Mouse (Mus musculus): Measurements from ENCODE around the gene Pik3r3. TPM values are rescaled to one million over a fixed set of nuclear protein-coding genes. Genes with fewer than 3 reads are reported as not detected.

The Pik3r3 gene
- polyA plus RNA-seq, 1 experiment from 2014 or later: 103 TPM

- Histone ChIP-seq H3K4me3 (ENCODE audit: low read depth, low read length) (no peak overlapping the region), H3K9ac (ENCODE audit: low read depth, low read length) (no peak overlapping the region), H3K27me3 (ENCODE audit: control insufficient read depth, insufficient read depth, low read length) (no peaks in the 10 kb centered on the region), H3K9me3 (ENCODE audit: control insufficient read depth, low read length) (no peaks in the 10 kb centered on the region), H3K4me2 (replicated peaks; ENCODE audit: low read depth, low read length) (no peak overlapping the region), H3K27ac (ENCODE audit: low read depth, low read length) (no peak overlapping the region), H3K4me1 (replicated peaks; ENCODE audit: control insufficient read depth, insufficient read depth, low read length) (no peaks in the 10 kb centered on the region), H3K36me3 (ENCODE audit: control insufficient read depth, insufficient read depth, low read length) (peaks cover 15% of the 10 kb centered on the region; the same call in 1 of the 2 replicates)
- 13% methylated on average over 1 of the region's 1 CpGs for WGBS
- ATAC-seq (ENCODE audit: low FRiP score) (no peak), DNase-seq (ENCODE audit: low spot score) (no peak)
These were observed 83.1 kb downstream of the Pik3r3 start for GRCm38 (mm10) chr4:116304551-116304950.

DNA sequence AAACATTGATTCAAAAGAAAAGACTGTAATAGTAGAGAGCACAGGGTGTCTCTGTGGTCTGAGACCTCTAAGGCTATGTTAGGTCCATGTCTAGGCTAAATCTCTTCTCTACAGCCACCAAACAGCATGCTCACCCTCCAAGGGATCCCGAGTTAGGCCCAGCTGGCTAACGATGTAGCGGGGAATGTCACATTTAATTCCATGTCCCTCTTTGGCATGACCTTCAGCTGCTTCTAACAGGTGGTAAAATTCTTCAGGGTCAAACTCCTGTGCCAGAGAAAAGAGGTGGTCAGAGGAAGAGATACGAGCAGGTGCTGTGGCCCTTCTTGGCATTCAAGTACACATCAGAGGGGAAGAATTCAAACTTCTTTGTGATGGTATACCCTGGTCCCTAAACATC lies 96.2 kb downstream of the Pik3r3 start:
- WGBS: 96% methylated on average over 4 of the region's 4 CpGs
- no peaks in the 10 kb centered on the region for H3K36me3 ChIP-seq (ENCODE audit: control insufficient read depth, insufficient read depth, low read length)
- H3K9ac ChIP-seq (ENCODE audit: low read depth, low read length): no peak overlapping the region
- no peaks in the 10 kb centered on the region for H3K9me3 ChIP-seq (ENCODE audit: control insufficient read depth, low read length)
- ATAC-seq (ENCODE audit: low FRiP score) (no peak), DNase-seq (ENCODE audit: low spot score) (no peak)
- H3K4me2 ChIP-seq (replicated peaks; ENCODE audit: low read depth, low read length): no peak overlapping the region
- H3K27ac ChIP-seq (ENCODE audit: low read depth, low read length): no peak overlapping the region
- H3K27me3 ChIP-seq (ENCODE audit: control insufficient read depth, insufficient read depth, low read length): no peaks in the 10 kb centered on the region
- H3K4me1 ChIP-seq (replicated peaks; ENCODE audit: control insufficient read depth, insufficient read depth, low read length): no peaks in the 10 kb centered on the region
- H3K4me3 ChIP-seq (ENCODE audit: low read depth, low read length): no peak overlapping the region

DNA sequence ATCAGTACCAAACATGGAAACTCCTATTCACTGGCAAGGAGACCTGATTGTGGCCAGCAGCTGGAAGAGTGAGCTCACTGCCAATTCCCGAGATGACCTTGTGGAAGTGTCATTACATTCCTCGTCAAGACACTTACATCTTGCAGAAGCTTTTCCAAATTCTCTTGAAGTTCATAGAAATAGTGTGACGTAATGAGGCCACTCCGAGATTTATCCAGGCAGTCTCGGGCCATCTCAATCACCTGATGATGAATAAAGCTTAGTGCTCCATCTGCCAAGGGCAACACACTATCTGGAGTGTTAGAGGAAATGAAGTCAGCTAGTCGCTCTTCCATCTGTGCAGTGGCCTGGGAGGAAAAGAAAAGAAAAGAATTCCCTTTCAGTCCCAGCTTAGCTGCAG lies 100.7 kb downstream of the Pik3r3 start:
- Histone ChIP-seq H3K27ac (ENCODE audit: low read depth, low read length) (no peak overlapping the region), H3K4me1 (replicated peaks; ENCODE audit: control insufficient read depth, insufficient read depth, low read length) (no peaks in the 10 kb centered on the region), H3K27me3 (ENCODE audit: control insufficient read depth, insufficient read depth, low read length) (no peaks in the 10 kb centered on the region), H3K4me2 (replicated peaks; ENCODE audit: low read depth, low read length) (no peak overlapping the region), H3K4me3 (ENCODE audit: low read depth, low read length) (no peak overlapping the region), H3K9me3 (ENCODE audit: control insufficient read depth, low read length) (no peaks in the 10 kb centered on the region), H3K36me3 (ENCODE audit: control insufficient read depth, insufficient read depth, low read length) (no peaks in the 10 kb centered on the region), H3K9ac (ENCODE audit: low read depth, low read length) (no peak overlapping the region)
- no peak for DNase-seq (ENCODE audit: low spot score)
- ATAC-seq (ENCODE audit: low FRiP score): no peak
- 91% methylated on average over 6 of the region's 6 CpGs for WGBS

GRCm38 (mm10) chr4:116329256-116329655 lies 107.8 kb downstream of the Pik3r3 start:
- Histone ChIP-seq H3K4me3 (ENCODE audit: low read depth, low read length) (no peak overlapping the region), H3K4me2 (replicated peaks; ENCODE audit: low read depth, low read length) (no peak overlapping the region), H3K27ac (ENCODE audit: low read depth, low read length) (no peak overlapping the region), H3K4me1 (replicated peaks; ENCODE audit: control insufficient read depth, insufficient read depth, low read length) (no peaks in the 10 kb centered on the region), H3K27me3 (ENCODE audit: control insufficient read depth, insufficient read depth, low read length) (no peaks in the 10 kb centered on the region), H3K9me3 (ENCODE audit: control insufficient read depth, low read length) (no peaks in the 10 kb centered on the region), H3K9ac (ENCODE audit: low read depth, low read length) (no peak overlapping the region), H3K36me3 (ENCODE audit: control insufficient read depth, insufficient read depth, low read length) (no peaks in the 10 kb centered on the region)
- WGBS: 98% methylated on average over 3 of the region's 3 CpGs
- ATAC-seq (ENCODE audit: low FRiP score): no peak
- DNase-seq (ENCODE audit: low spot score): no peak

DNA sequence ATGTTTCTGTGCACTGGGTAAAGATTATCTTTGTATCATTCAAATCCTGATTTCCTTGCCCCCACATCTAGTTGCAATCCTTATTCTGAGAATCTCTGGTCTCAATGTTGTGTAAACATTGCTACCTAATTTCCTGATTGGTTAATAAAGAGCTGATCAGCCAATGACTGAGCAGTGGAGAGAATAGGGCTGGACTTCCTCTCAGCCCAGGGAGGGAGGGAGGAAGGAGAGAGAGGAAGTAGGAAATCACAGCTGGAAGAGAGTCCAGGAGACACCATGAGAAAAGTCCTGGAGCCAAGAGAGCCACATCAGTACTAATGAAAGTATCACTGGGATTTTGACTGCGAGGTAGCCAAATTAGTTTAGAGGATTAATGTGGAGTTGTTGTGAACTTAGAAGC lies 114.9 kb downstream of the Pik3r3 start:
- H3K9ac ChIP-seq (ENCODE audit: low read depth, low read length): no peak overlapping the region

DNA sequence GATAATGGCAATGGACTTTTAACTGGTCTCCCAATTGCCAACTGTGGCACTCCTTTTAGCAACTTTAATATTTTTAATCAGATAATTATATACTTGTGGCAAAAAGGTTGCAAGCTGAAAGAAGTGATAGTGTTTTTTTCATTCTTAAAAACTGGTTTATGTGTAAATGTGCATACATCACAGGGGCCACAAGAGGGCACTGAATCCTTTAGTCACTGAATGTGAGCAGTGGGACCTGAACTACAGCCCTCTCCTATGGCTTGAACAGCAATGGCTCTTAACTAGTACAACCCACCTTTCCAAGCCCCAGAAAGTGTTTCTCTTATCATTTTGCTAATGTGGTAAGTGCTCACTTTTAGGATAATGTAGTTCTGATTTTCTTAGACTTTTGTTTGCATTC lies 120.7 kb downstream of the Pik3r3 start:
- H3K27me3 ChIP-seq (ENCODE audit: control insufficient read depth, insufficient read depth, low read length): no peaks in the 10 kb centered on the region
- H3K4me1 ChIP-seq (replicated peaks; ENCODE audit: control insufficient read depth, insufficient read depth, low read length): no peaks in the 10 kb centered on the region
- H3K4me3 ChIP-seq (ENCODE audit: low read depth, low read length): no peak overlapping the region
- H3K27ac ChIP-seq (ENCODE audit: low read depth, low read length): no peak overlapping the region
- H3K9ac ChIP-seq (ENCODE audit: low read depth, low read length): no peak overlapping the region
- no peak overlapping the region for H3K4me2 ChIP-seq (replicated peaks; ENCODE audit: low read depth, low read length)
- DNase-seq (ENCODE audit: low spot score) (peak; percentile 65), ATAC-seq (ENCODE audit: low FRiP score) (no peak)
- no peaks in the 10 kb centered on the region for H3K9me3 ChIP-seq (ENCODE audit: control insufficient read depth, low read length)
- no peaks in the 10 kb centered on the region for H3K36me3 ChIP-seq (ENCODE audit: control insufficient read depth, insufficient read depth, low read length)

More for the DNA sequence above, 114.9 kb downstream of the Pik3r3 start:
- no peak for ATAC-seq (ENCODE audit: low FRiP score)
- Histone ChIP-seq H3K9me3 (ENCODE audit: control insufficient read depth, low read length) (no peaks in the 10 kb centered on the region), H3K4me1 (replicated peaks; ENCODE audit: control insufficient read depth, insufficient read depth, low read length) (no peaks in the 10 kb centered on the region), H3K36me3 (ENCODE audit: control insufficient read depth, insufficient read depth, low read length) (no peaks in the 10 kb centered on the region), H3K27me3 (ENCODE audit: control insufficient read depth, insufficient read depth, low read length) (no peaks in the 10 kb centered on the region), H3K4me3 (ENCODE audit: low read depth, low read length) (no peak overlapping the region), H3K27ac (ENCODE audit: low read depth, low read length) (no peak overlapping the region), H3K4me2 (replicated peaks; ENCODE audit: low read depth, low read length) (no peak overlapping the region)
- no peak for DNase-seq (ENCODE audit: low spot score)
- WGBS: 89% methylated on average over 1 of the region's 1 CpGs

- H3K36me3 ChIP-seq (ENCODE audit: control insufficient read depth, insufficient read depth, low read length): no peaks in the 10 kb centered on the region
- ATAC-seq (ENCODE audit: low FRiP score) (no peak), DNase-seq (ENCODE audit: low spot score) (no peak)
- no peak overlapping the region for H3K9ac ChIP-seq (ENCODE audit: low read depth, low read length)
- no peaks in the 10 kb centered on the region for H3K4me1 ChIP-seq (replicated peaks; ENCODE audit: control insufficient read depth, insufficient read depth, low read length)
- no peak overlapping the region for H3K4me3 ChIP-seq (ENCODE audit: low read depth, low read length)
- no peaks in the 10 kb centered on the region for H3K9me3 ChIP-seq (ENCODE audit: control insufficient read depth, low read length)
- no peaks in the 10 kb centered on the region for H3K27me3 ChIP-seq (ENCODE audit: control insufficient read depth, insufficient read depth, low read length)
- WGBS: 90% methylated on average over 3 of the region's 3 CpGs
- H3K4me2 ChIP-seq (replicated peaks; ENCODE audit: low read depth, low read length): no peak overlapping the region
- H3K27ac ChIP-seq (ENCODE audit: low read depth, low read length): no peak overlapping the region
These were observed 131.1 kb downstream of the Pik3r3 start for GRCm38 (mm10) chr4:116352496-116352895.

Other genes with a start within 250 kb of the Pik3r3 start
- 3.9 and 4.1 TPM in 2 replicates for gene Faah, start 203.7 kb upstream of the Pik3r3 start, polyA plus RNA-seq (2014; fragmentation: Nextera tagmentation; extraction: Ambion mirVana)
- gene Nsun4, start 167.7 kb upstream of the Pik3r3 start, polyA plus RNA-seq (2014; fragmentation: Nextera tagmentation; extraction: Ambion mirVana): 19.3 and 20.7 TPM in 2 replicates
- 413 and 425 TPM in 2 replicates for gene Uqcrh, start 146.5 kb upstream of the Pik3r3 start, polyA plus RNA-seq (2014; fragmentation: Nextera tagmentation; extraction: Ambion mirVana)
- 65.5 and 72.3 TPM in 2 replicates for gene Lrrc41, start 146.3 kb upstream of the Pik3r3 start, polyA plus RNA-seq (2014; fragmentation: Nextera tagmentation; extraction: Ambion mirVana)
- 42.1 and 46.9 TPM in 2 replicates for gene Rad54l, start 97.9 kb upstream of the Pik3r3 start, polyA plus RNA-seq (2014; fragmentation: Nextera tagmentation; extraction: Ambion mirVana)
- 49.0 and 52.3 TPM in 2 replicates for gene Pomgnt1, start 97.8 kb upstream of the Pik3r3 start, polyA plus RNA-seq (2014; fragmentation: Nextera tagmentation; extraction: Ambion mirVana)
- gene Lurap1, start 70.3 kb upstream of the Pik3r3 start, polyA plus RNA-seq (2014; fragmentation: Nextera tagmentation; extraction: Ambion mirVana): 1.1 and 1.3 TPM in 2 replicates
- 0.17 TPM in 1 of 2 replicates, not detected in the other for gene Tspan1, start 54.0 kb upstream of the Pik3r3 start, polyA plus RNA-seq (2014; fragmentation: Nextera tagmentation; extraction: Ambion mirVana)
- not detected in 2 replicates for gene 1700042G07Rik, start 48.2 kb upstream of the Pik3r3 start, polyA plus RNA-seq (2014; fragmentation: Nextera tagmentation; extraction: Ambion mirVana)
- gene Gm49337, start 48.2 kb upstream of the Pik3r3 start, polyA plus RNA-seq (2014; fragmentation: Nextera tagmentation; extraction: Ambion mirVana): not detected in 2 replicates
- gene Mast2, start 242.6 kb downstream of the Pik3r3 start, polyA plus RNA-seq (2014; fragmentation: Nextera tagmentation; extraction: Ambion mirVana): 31.9 and 59.0 TPM in 2 replicates